Mouse (Mus musculus) lung, postnatal 10 days (tissue): ENCODE measurements around the gene Noa1.

Experiments
- DNase-seq: peaks from one replicate; pipeline ENCODE4 v3.0.0; 2021

The Noa1 gene

GRCm38 (mm10) chr5:77251656-77252055 lies 58.2 kb downstream of the Noa1 start:
- no peak for DNase-seq

- DNase-seq: no peak
Measured at GRCm38 (mm10) chr5:77250083-77250482, 59.8 kb downstream of the Noa1 start.

- peak; percentile 44 for DNase-seq
Measured at GRCm38 (mm10) chr5:77245787-77246671, 63.9 kb downstream of the Noa1 start.

- DNase-seq: no peak
Measured at GRCm38 (mm10) chr5:77245463-77245786, 64.5 kb downstream of the Noa1 start.

- no peak for DNase-seq
Measured at GRCm38 (mm10) chr5:77244331-77244987, 65.4 kb downstream of the Noa1 start.
